Mouse (Mus musculus): Measurements from ENCODE around the gene Iqsec1. TPM values are rescaled to one million over a fixed set of nuclear protein-coding genes. Genes with fewer than 3 reads are reported as not detected.

Gene Iqsec1
- polyA plus RNA-seq, 1 experiment from 2014 or later = 15.1 TPM

DNA sequence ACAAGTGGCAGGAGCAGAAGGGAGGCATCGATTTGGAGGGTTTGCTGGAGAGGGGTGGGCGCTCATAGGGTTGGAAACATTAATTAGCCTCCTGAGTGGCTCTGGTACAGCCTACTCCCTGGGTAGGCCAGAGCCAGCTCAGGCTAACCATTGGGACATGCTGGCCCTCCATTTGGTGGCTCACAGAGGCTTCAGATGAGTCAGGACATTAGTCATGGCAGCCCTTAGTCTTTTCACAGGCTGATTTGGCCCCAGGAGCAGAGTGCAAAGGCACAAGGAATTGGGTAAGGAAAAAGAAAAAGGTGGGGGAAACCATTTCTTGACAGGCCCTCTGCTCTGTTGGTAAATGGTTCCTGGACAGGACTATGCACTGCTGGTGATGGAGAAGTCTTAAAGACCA lies 287.1 kb downstream of the Iqsec1 start:
- H3K9me3 ChIP-seq (ENCODE audit: control insufficient read depth, low read length) = no peaks in the 10 kb centered on the region
- no peak for ATAC-seq
- H3K27ac ChIP-seq (ENCODE audit: low read length) = no peak overlapping the region
- no peaks in the 10 kb centered on the region for H3K36me3 ChIP-seq (ENCODE audit: control insufficient read depth, insufficient read depth)
- H3K9ac ChIP-seq (replicated peaks; ENCODE audit: low read depth, low read length) = no peak overlapping the region
- H3K4me1 ChIP-seq (replicated peaks; ENCODE audit: control insufficient read depth, insufficient read depth, low read length) = peaks cover 36% of the 10 kb centered on the region
- no peak overlapping the region for H3K4me3 ChIP-seq (replicated peaks; ENCODE audit: low read length)
- H3K4me2 ChIP-seq (ENCODE audit: low read length) = no peak overlapping the region
- H3K27me3 ChIP-seq (replicated peaks; ENCODE audit: control insufficient read depth, insufficient read depth, low read length) = no peaks in the 10 kb centered on the region
- WGBS = 90% methylated on average over 2 of the region's 2 CpGs

DNA sequence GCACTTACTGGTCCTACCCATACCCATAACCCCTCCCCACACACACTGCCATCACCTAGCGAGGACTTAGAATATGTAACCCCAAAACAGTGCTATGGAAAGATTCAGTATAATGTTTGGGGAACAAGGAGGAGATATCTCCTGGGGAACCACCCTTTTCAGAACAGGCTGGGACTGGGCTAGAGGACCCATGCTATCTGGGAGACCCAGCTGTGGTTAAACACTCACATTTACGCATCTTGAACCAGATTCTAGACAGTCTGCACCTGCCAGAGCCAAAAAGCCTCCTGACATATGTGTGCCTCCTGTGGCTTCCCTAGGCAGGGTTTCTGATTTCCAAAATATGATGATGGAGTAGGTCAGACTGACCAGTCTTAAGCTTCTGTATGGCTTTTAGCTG lies 287.7 kb downstream of the Iqsec1 start:
- 88% methylated on average over 2 of the region's 2 CpGs for WGBS
- H3K36me3 ChIP-seq (ENCODE audit: control insufficient read depth, insufficient read depth) = no peaks in the 10 kb centered on the region
- H3K27ac ChIP-seq (ENCODE audit: low read length) = no peak overlapping the region
- no peaks in the 10 kb centered on the region for H3K9me3 ChIP-seq (ENCODE audit: control insufficient read depth, low read length)
- H3K4me3 ChIP-seq (replicated peaks; ENCODE audit: low read length) = no peak overlapping the region
- no peak for ATAC-seq
- H3K9ac ChIP-seq (replicated peaks; ENCODE audit: low read depth, low read length) = no peak overlapping the region
- H3K27me3 ChIP-seq (replicated peaks; ENCODE audit: control insufficient read depth, insufficient read depth, low read length) = no peaks in the 10 kb centered on the region
- peaks cover 31% of the 10 kb centered on the region for H3K4me1 ChIP-seq (replicated peaks; ENCODE audit: control insufficient read depth, insufficient read depth, low read length)
- no peak overlapping the region for H3K4me2 ChIP-seq (ENCODE audit: low read length)

- no peaks in the 10 kb centered on the region for H3K9me3 ChIP-seq (ENCODE audit: control insufficient read depth, low read length)
- no peaks in the 10 kb centered on the region for H3K27me3 ChIP-seq (replicated peaks; ENCODE audit: control insufficient read depth, insufficient read depth, low read length)
- 84% methylated on average over 1 of the region's 1 CpGs for WGBS
- no peaks in the 10 kb centered on the region for H3K36me3 ChIP-seq (ENCODE audit: control insufficient read depth, insufficient read depth)
- no peak overlapping the region for H3K27ac ChIP-seq (ENCODE audit: low read length)
- no peak overlapping the region for H3K4me3 ChIP-seq (replicated peaks; ENCODE audit: low read length)
- ATAC-seq = no peak
- no peak overlapping the region for H3K4me2 ChIP-seq (ENCODE audit: low read length)
- peaks cover 25% of the 10 kb centered on the region for H3K4me1 ChIP-seq (replicated peaks; ENCODE audit: control insufficient read depth, insufficient read depth, low read length)
- no peak overlapping the region for H3K9ac ChIP-seq (replicated peaks; ENCODE audit: low read depth, low read length)
Observed at GRCm38 (mm10) chr6:90700068-90700467, 288.4 kb downstream of the Iqsec1 start.

- Histone ChIP-seq H3K4me1 (replicated peaks; ENCODE audit: control insufficient read depth, insufficient read depth, low read length) (peaks cover 12% of the 10 kb centered on the region), H3K4me2 (ENCODE audit: low read length) (no peak overlapping the region), H3K27ac (ENCODE audit: low read length) (no peak overlapping the region), H3K36me3 (ENCODE audit: control insufficient read depth, insufficient read depth) (no peaks in the 10 kb centered on the region), H3K4me3 (replicated peaks; ENCODE audit: low read length) (no peak overlapping the region), H3K9me3 (ENCODE audit: control insufficient read depth, low read length) (no peaks in the 10 kb centered on the region), H3K9ac (replicated peaks; ENCODE audit: low read depth, low read length) (no peak overlapping the region), H3K27me3 (replicated peaks; ENCODE audit: control insufficient read depth, insufficient read depth, low read length) (no peaks in the 10 kb centered on the region)
- no peak for ATAC-seq
- WGBS = 60% methylated on average over 6 of the region's 6 CpGs
Observed at GRCm38 (mm10) chr6:90698843-90699242, 289.6 kb downstream of the Iqsec1 start.

- Histone ChIP-seq H3K9ac (replicated peaks; ENCODE audit: low read depth, low read length) (no peak overlapping the region), H3K4me1 (replicated peaks; ENCODE audit: control insufficient read depth, insufficient read depth, low read length) (no peaks in the 10 kb centered on the region), H3K27me3 (replicated peaks; ENCODE audit: control insufficient read depth, insufficient read depth, low read length) (no peaks in the 10 kb centered on the region), H3K27ac (ENCODE audit: low read length) (no peak overlapping the region), H3K9me3 (ENCODE audit: control insufficient read depth, low read length) (no peaks in the 10 kb centered on the region), H3K4me2 (ENCODE audit: low read length) (no peak overlapping the region), H3K4me3 (replicated peaks; ENCODE audit: low read length) (no peak overlapping the region), H3K36me3 (ENCODE audit: control insufficient read depth, insufficient read depth) (no peaks in the 10 kb centered on the region)
- WGBS = 60% methylated on average over 1 of the region's 1 CpGs
- ATAC-seq = no peak
Observed at GRCm38 (mm10) chr6:90695754-90696153, 292.7 kb downstream of the Iqsec1 start.

- WGBS = 80% methylated on average over 2 of the region's 2 CpGs
- H3K4me3 ChIP-seq (replicated peaks; ENCODE audit: low read length) = no peak overlapping the region
- no peak overlapping the region for H3K27ac ChIP-seq (ENCODE audit: low read length)
- H3K9me3 ChIP-seq (ENCODE audit: control insufficient read depth, low read length) = no peaks in the 10 kb centered on the region
- no peak overlapping the region for H3K9ac ChIP-seq (replicated peaks; ENCODE audit: low read depth, low read length)
- H3K36me3 ChIP-seq (ENCODE audit: control insufficient read depth, insufficient read depth) = 0 out of 2 replicates have a peak, but pooled peaks cover 4% of the 10 kb centered on the region
- no peak overlapping the region for H3K4me2 ChIP-seq (ENCODE audit: low read length)
- no peaks in the 10 kb centered on the region for H3K27me3 ChIP-seq (replicated peaks; ENCODE audit: control insufficient read depth, insufficient read depth, low read length)
- no peak for ATAC-seq
- H3K4me1 ChIP-seq (replicated peaks; ENCODE audit: control insufficient read depth, insufficient read depth, low read length) = no peaks in the 10 kb centered on the region
Observed at GRCm38 (mm10) chr6:90692404-90692803, 296.1 kb downstream of the Iqsec1 start.

- ATAC-seq = no peak
- H3K9ac ChIP-seq (replicated peaks; ENCODE audit: low read depth, low read length) = no peak overlapping the region
- no peaks in the 10 kb centered on the region for H3K9me3 ChIP-seq (ENCODE audit: control insufficient read depth, low read length)
- no peaks in the 10 kb centered on the region for H3K4me1 ChIP-seq (replicated peaks; ENCODE audit: control insufficient read depth, insufficient read depth, low read length)
- 90% methylated on average over 2 of the region's 2 CpGs for WGBS
- H3K27me3 ChIP-seq (replicated peaks; ENCODE audit: control insufficient read depth, insufficient read depth, low read length) = no peaks in the 10 kb centered on the region
- H3K4me2 ChIP-seq (ENCODE audit: low read length) = no peak overlapping the region
- no peak overlapping the region for H3K27ac ChIP-seq (ENCODE audit: low read length)
- H3K36me3 ChIP-seq (ENCODE audit: control insufficient read depth, insufficient read depth) = 0 out of 2 replicates have a peak, but pooled peaks cover 4% of the 10 kb centered on the region
- no peak overlapping the region for H3K4me3 ChIP-seq (replicated peaks; ENCODE audit: low read length)
Observed at GRCm38 (mm10) chr6:90691935-90692334, 296.6 kb downstream of the Iqsec1 start.

DNA sequence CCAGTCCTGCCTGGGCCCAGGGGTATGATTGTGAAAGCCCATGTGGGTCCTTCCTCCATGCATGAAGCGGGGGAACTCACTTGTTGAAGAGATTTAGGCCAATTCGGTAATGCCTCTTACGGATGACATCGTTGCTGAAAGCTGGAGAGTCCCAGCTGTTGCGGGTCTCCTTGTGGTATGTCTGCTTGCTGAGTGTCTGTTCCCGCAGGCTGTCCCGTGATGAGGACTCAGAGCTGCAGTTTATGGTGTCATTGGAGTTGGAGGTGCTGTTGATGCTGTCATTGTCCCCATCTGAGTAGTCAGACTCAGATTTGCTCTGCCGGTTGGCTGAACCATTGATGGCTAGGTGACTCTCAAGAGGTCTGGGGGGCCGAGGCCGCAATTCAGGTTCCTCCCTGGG lies 299.0 kb downstream of the Iqsec1 start:
- H3K9me3 ChIP-seq (ENCODE audit: control insufficient read depth, low read length) = no peaks in the 10 kb centered on the region
- H3K4me3 ChIP-seq (replicated peaks; ENCODE audit: low read length) = no peak overlapping the region
- 0 out of 2 replicates have a peak, but pooled peaks cover 4% of the 10 kb centered on the region for H3K36me3 ChIP-seq (ENCODE audit: control insufficient read depth, insufficient read depth)
- H3K9ac ChIP-seq (replicated peaks; ENCODE audit: low read depth, low read length) = no peak overlapping the region
- H3K27me3 ChIP-seq (replicated peaks; ENCODE audit: control insufficient read depth, insufficient read depth, low read length) = no peaks in the 10 kb centered on the region
- WGBS = 95% methylated on average over 10 of the region's 10 CpGs
- H3K4me1 ChIP-seq (replicated peaks; ENCODE audit: control insufficient read depth, insufficient read depth, low read length) = no peaks in the 10 kb centered on the region
- ATAC-seq = no peak
- no peak overlapping the region for H3K27ac ChIP-seq (ENCODE audit: low read length)
- no peak overlapping the region for H3K4me2 ChIP-seq (ENCODE audit: low read length)

- no peak overlapping the region for H3K4me3 ChIP-seq (replicated peaks; ENCODE audit: low read length)
- no peaks in the 10 kb centered on the region for H3K4me1 ChIP-seq (replicated peaks; ENCODE audit: control insufficient read depth, insufficient read depth, low read length)
- no peak for ATAC-seq
- 0 out of 2 replicates have a peak, but pooled peaks cover 4% of the 10 kb centered on the region for H3K36me3 ChIP-seq (ENCODE audit: control insufficient read depth, insufficient read depth)
- 81% methylated on average over 3 of the region's 3 CpGs for WGBS
- H3K27me3 ChIP-seq (replicated peaks; ENCODE audit: control insufficient read depth, insufficient read depth, low read length) = no peaks in the 10 kb centered on the region
- no peak overlapping the region for H3K9ac ChIP-seq (replicated peaks; ENCODE audit: low read depth, low read length)
- no peak overlapping the region for H3K4me2 ChIP-seq (ENCODE audit: low read length)
- no peaks in the 10 kb centered on the region for H3K9me3 ChIP-seq (ENCODE audit: control insufficient read depth, low read length)
- no peak overlapping the region for H3K27ac ChIP-seq (ENCODE audit: low read length)
Observed at GRCm38 (mm10) chr6:90688742-90689141, 299.7 kb downstream of the Iqsec1 start.

DNA sequence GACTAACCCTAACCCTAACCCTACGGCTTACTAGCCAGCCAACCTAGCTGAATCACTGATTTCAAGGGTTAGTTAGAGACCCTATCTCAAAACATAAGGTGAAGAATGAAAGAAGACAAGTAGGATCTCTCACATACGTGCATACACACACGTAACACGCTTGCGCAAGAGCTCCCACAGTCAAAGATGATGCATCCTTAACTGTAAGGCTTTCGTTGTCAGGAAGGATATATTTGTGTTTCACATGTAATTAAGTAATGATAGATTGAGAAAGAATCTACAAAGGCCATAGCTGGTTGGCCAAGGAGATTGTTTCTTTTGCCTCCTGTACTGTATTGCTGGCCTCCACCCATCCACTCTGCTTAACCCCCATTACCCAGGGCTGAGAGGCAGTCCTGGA lies 300.5 kb downstream of the Iqsec1 start:
- H3K27ac ChIP-seq (ENCODE audit: low read length) = no peak overlapping the region
- no peak overlapping the region for H3K9ac ChIP-seq (replicated peaks; ENCODE audit: low read depth, low read length)
- H3K9me3 ChIP-seq (ENCODE audit: control insufficient read depth, low read length) = no peaks in the 10 kb centered on the region
- no peak overlapping the region for H3K4me3 ChIP-seq (replicated peaks; ENCODE audit: low read length)
- no peak overlapping the region for H3K4me2 ChIP-seq (ENCODE audit: low read length)
- no peaks in the 10 kb centered on the region for H3K27me3 ChIP-seq (replicated peaks; ENCODE audit: control insufficient read depth, insufficient read depth, low read length)
- H3K4me1 ChIP-seq (replicated peaks; ENCODE audit: control insufficient read depth, insufficient read depth, low read length) = no peaks in the 10 kb centered on the region
- 97% methylated on average over 6 of the region's 6 CpGs for WGBS
- ATAC-seq = no peak
- 0 out of 2 replicates have a peak, but pooled peaks cover 4% of the 10 kb centered on the region for H3K36me3 ChIP-seq (ENCODE audit: control insufficient read depth, insufficient read depth)
